Mouse (Mus musculus) heart, postnatal 14 days (tissue): Measurements from ENCODE around the gene Cyp3a44. TPM values are rescaled to one million over a fixed set of nuclear protein-coding genes. Genes with fewer than 3 reads are reported as not detected.
"Not testable (repeated sequence)": the region's sequence is repeated elsewhere in the genome, so short reads cannot be mapped to it uniquely, and the experiment has no call there.

Source experiments
- DNase-seq, 2 experiments: peaks; one replicate each; pipeline ENCODE4 v3.0.0; 2021 to 2022
- intact Hi-C: fragments of 180-260 bp; cut with DNase I; formaldehyde crosslinking; loops from one replicate; pipeline ENCODE4 v1.15.1; 2025
- long read RNA-seq, 2 experiments: library from polyadenylated mRNA; stranded (forward); transcript quantifications; one replicate each; pipeline ENCODE4 v2.0.0; 2021
- total RNA-seq, 2 experiments: library from RNA; stranded (reverse); gene quantifications; 2 replicates each; pipeline ENCODE4 v1.2.3; 2021

The Cyp3a44 gene
- not detected for total RNA-seq
- long read RNA-seq, experiment 1: 0 reads
- long read RNA-seq, experiment 2: 0 reads

DNA sequence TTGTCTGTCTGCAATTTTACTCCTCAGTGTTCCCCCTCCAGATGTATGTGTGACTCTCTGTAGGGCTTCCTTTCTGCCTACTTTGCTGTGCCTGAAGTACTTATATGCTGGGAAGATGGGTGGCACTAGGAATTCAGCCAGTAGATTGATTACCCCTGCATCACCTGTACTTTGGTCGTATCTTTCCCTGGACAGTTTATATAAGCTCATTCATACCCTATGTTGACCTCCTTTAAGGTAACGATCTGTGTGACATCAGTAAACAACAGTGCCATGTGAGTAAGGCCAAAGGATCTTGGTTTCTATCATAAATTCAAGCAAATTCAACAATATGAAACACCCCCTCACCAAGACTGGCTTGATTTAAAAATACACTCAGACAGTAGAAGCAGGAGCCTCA, at the start of gene Cyp3a44:
TSS of gene Cyp3a44 (minus strand) at position 79 of the 400 bp plus-strand sequence.
- intact Hi-C loops: not testable (repeated sequence)

GRCm38 (mm10) chr5:145800229-145800628, 5.4 kb downstream of the Cyp3a44 start:
- DNase-seq, intact Hi-C loops: not testable (repeated sequence)

More for the DNA sequence above, at the start of gene Cyp3a44:
- DNase-seq: not testable (repeated sequence)

- intact Hi-C loops: loop anchor here (10.0 kb wide), 1 partner anchor 158 kb away; no protein-coding TSS in a partner anchor
- not testable (repeated sequence) for DNase-seq
Observed at GRCm38 (mm10) chr5:145793232-145793631, 12.4 kb downstream of the Cyp3a44 start.

DNA sequence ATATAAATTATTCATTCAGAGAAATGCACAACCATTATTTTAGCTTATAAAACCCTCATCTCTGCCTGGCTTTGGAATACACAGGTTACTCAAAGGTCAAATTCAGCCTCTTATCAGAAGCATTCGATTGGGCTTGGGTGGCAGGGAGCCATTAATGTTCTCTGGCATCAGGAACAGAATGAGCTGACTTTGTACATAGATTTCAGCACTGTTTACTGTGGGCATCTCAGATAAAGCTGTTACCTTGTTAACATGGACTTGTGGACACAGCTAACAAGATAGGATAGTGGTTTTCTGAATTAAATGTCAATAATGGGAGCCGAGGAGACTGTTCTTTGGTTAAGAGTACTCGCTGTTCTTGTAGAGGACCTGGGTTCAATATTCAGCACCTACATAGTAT, 68.2 kb downstream of the Cyp3a44 start:
- intact Hi-C loops, DNase-seq: not testable (repeated sequence)

Other genes with a start within 250 kb of the Cyp3a44 start
- gene Cyp3a41b, start 221.1 kb downstream of the Cyp3a44 start, total RNA-seq: not detected
- not detected for gene Cyp3a41a, start 85.7 kb downstream of the Cyp3a44 start, total RNA-seq
- gene Cyp3a11, start 74.1 kb upstream of the Cyp3a44 start, total RNA-seq: not detected
- gene Cyp3a25, start 203.7 kb upstream of the Cyp3a44 start, total RNA-seq: not detected